In the genomic region with DNA sequence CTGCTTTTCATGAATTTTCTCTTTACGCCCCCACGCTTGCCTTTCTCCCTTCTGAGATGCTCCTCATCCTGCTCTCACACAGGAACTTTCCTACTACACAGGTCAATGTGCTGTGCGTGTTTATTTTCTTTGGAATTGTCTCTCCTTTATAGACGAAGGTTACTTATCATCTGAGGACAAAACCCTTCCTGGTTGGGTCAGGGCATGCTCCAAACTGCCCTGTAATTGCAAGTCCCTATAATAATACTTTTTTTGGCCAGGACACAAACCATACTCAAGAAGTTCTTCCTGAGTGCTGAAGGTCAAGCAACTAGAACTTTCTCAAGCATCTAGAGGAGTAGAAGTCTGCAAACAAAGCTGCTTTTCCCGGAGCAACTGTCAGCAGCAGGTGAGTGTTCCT, we compare ENCODE assay signal across 34 mouse cellular contexts.
"Had no signal": no experiment of that assay in that cellular context is flagged by ENCODE, and none has a peak within 500 bp of the region (broad histone marks: within the 10 kb centered on the region; RNA-seq: fewer than 3 reads in every experiment).

No protein-coding gene starts in this region.

- H3K36me3 ChIP-seq: heart, embryonic 10.5 days; heart, embryonic 12.5 days; heart, embryonic 13.5 days; heart, embryonic 15.5 days; hindbrain, embryonic 10.5 days; hindbrain, embryonic 12.5 days; hindbrain, embryonic 13.5 days; hindbrain, embryonic 15.5 days; intestine, embryonic 15.5 days; kidney, embryonic 15.5 days had no signal

- H3K9me3 ChIP-seq: heart, embryonic 10.5 days; heart, embryonic 12.5 days; heart, embryonic 13.5 days; heart, embryonic 15.5 days; hindbrain, embryonic 10.5 days; hindbrain, embryonic 12.5 days; hindbrain, embryonic 13.5 days; hindbrain, embryonic 15.5 days; intestine, embryonic 15.5 days; kidney, embryonic 15.5 days had no signal

- DNase-seq: heart, postnatal 10 days; heart, postnatal 36 days; heart, postnatal 4 days; kidney, adult 11 months; kidney, adult 18-20 months; kidney, adult 2 months; kidney, adult 8-10 months; kidney, adult 9 months; kidney, postnatal 10 days; kidney, postnatal 14 days; kidney, postnatal 25 days; kidney, postnatal 36 days; kidney, postnatal 4 days; layer of hippocampus, adult 9-11 months; layer of hippocampus, postnatal 36 days had no signal

- H3K27ac ChIP-seq: heart, embryonic 10.5 days; heart, embryonic 13.5 days; heart, embryonic 15.5 days; hindbrain, embryonic 10.5 days; hindbrain, embryonic 12.5 days; hindbrain, embryonic 13.5 days; hindbrain, embryonic 14.5 days; hindbrain, embryonic 15.5 days; hindbrain, postnatal 0 days; intestine, embryonic 15.5 days; kidney, embryonic 15.5 days; kidney, postnatal 0 days; layer of hippocampus, adult 2 months; left cerebral cortex, adult 2 months had no signal

- H3K4me2 ChIP-seq: heart, embryonic 11.5 days; heart, embryonic 12.5 days; heart, embryonic 13.5 days; heart, embryonic 15.5 days; hindbrain, embryonic 12.5 days; hindbrain, embryonic 13.5 days; hindbrain, embryonic 14.5 days; hindbrain, embryonic 15.5 days; intestine, embryonic 15.5 days; kidney, embryonic 15.5 days had no signal

- H3K9ac ChIP-seq: heart, embryonic 12.5 days; heart, embryonic 13.5 days; heart, embryonic 15.5 days; hindbrain, embryonic 12.5 days; hindbrain, embryonic 13.5 days; hindbrain, embryonic 14.5 days; hindbrain, embryonic 15.5 days; intestine, embryonic 15.5 days; kidney, embryonic 15.5 days had no signal

- H3K4me1 ChIP-seq: hindbrain, embryonic 12.5 days; hindbrain, embryonic 13.5 days; hindbrain, embryonic 15.5 days; intestine, embryonic 15.5 days; kidney, embryonic 15.5 days had no signal

- H3K27me3 ChIP-seq: heart, embryonic 13.5 days; hindbrain, embryonic 12.5 days; hindbrain, embryonic 13.5 days; hindbrain, embryonic 15.5 days; intestine, embryonic 15.5 days; kidney, embryonic 15.5 days had no signal

- H3K4me3 ChIP-seq: heart, embryonic 10.5 days; heart, embryonic 12.5 days; heart, embryonic 13.5 days; heart, embryonic 15.5 days; hindbrain, embryonic 10.5 days; hindbrain, embryonic 12.5 days; hindbrain, embryonic 13.5 days; hindbrain, embryonic 15.5 days; intestine, embryonic 15.5 days; kidney, embryonic 15.5 days; layer of hippocampus, adult 2 months; left cerebral cortex, adult 2 months had no signal

- ATAC-seq: hindbrain, embryonic 16.5 days; hindbrain, postnatal 0 days; intestine, embryonic 15.5 days; intestine, embryonic 16.5 days; intestine, postnatal 0 days had no signal
